Mouse (Mus musculus) adrenal gland, postnatal 4 days (tissue): Measurements from ENCODE around the gene Ranbp3. TPM values are rescaled to one million over a fixed set of nuclear protein-coding genes. Genes with fewer than 3 reads are reported as not detected.

Experiments used
- DNase-seq, 2 experiments: peaks; one replicate each; pipeline ENCODE4 v3.0.0; 2021 to 2022; ENCODE audit warnings: low spot score in 2 of 2, mixed read lengths in 2 of 2
- total RNA-seq, 2 experiments: library from RNA; stranded (reverse); gene quantifications; 2 replicates each; pipeline ENCODE4 v1.2.3; 2021

Gene Ranbp3
- total RNA-seq, 2 experiments from 2014 or later, result 88.1 to 89.6 TPM

- DNase-seq, result no peak
Observed at GRCm38 (mm10) chr17:56723419-56724161, 50.5 kb downstream of the Ranbp3 start.

GRCm38 (mm10) chr17:56727029-56727649 is 54.0 kb downstream of the Ranbp3 start:
- no peak for DNase-seq

GRCm38 (mm10) chr17:56727659-56728058 is 54.6 kb downstream of the Ranbp3 start:
- DNase-seq, result no peak

- no peak for DNase-seq
Observed at GRCm38 (mm10) chr17:56728117-56728516, 55.0 kb downstream of the Ranbp3 start.

GRCm38 (mm10) chr17:56729151-56729550 is 56.1 kb downstream of the Ranbp3 start:
- DNase-seq, result no peak

- DNase-seq, result no peak
Observed at GRCm38 (mm10) chr17:56729656-56730055, 56.6 kb downstream of the Ranbp3 start.

- DNase-seq, result no peak
Observed at GRCm38 (mm10) chr17:56736534-56736933, 63.4 kb downstream of the Ranbp3 start.

GRCm38 (mm10) chr17:56738221-56738620 is 65.1 kb downstream of the Ranbp3 start:
- no peak for DNase-seq

- DNase-seq, result no peak
Observed at GRCm38 (mm10) chr17:56740118-56740787, 67.2 kb downstream of the Ranbp3 start.

GRCm38 (mm10) chr17:56740788-56741160 is 67.7 kb downstream of the Ranbp3 start:
- DNase-seq, result no peak

GRCm38 (mm10) chr17:56744173-56744572 is 71.1 kb downstream of the Ranbp3 start:
- DNase-seq, result no peak

GRCm38 (mm10) chr17:56751404-56752072 is 78.4 kb downstream of the Ranbp3 start:
- no peak for DNase-seq

GRCm38 (mm10) chr17:56753452-56753851 is 80.4 kb downstream of the Ranbp3 start:
- DNase-seq, result no peak

GRCm38 (mm10) chr17:56754271-56755185 is 81.4 kb downstream of the Ranbp3 start:
- no peak for DNase-seq

- DNase-seq, result no peak
Observed at GRCm38 (mm10) chr17:56756703-56757399, 83.8 kb downstream of the Ranbp3 start.

- peak; percentile 74 to 76 for DNase-seq
Observed at GRCm38 (mm10) chr17:56757416-56758123, 84.5 kb downstream of the Ranbp3 start, which contains the start of gene Nrtn. Nrtn (minus strand) TSS chr17:56757530.

- peak in 1 of 2 experiments; percentile 63 for DNase-seq
Observed at GRCm38 (mm10) chr17:56758132-56758531, 85.0 kb downstream of the Ranbp3 start.

- DNase-seq, result no peak
Observed at GRCm38 (mm10) chr17:56759261-56759660, 86.2 kb downstream of the Ranbp3 start.

- no peak for DNase-seq
Observed at GRCm38 (mm10) chr17:56761077-56761476, 88.0 kb downstream of the Ranbp3 start.
